Mouse (Mus musculus) cortical plate, adult 2 months (tissue): Measurements from ENCODE around the gene Stox2. TPM values are rescaled to one million over a fixed set of nuclear protein-coding genes. Genes with fewer than 3 reads are reported as not detected.

ENCODE experiments used
- H3K27ac ChIP-seq: fragments of 200-500 bp; 2 replicates; pipeline ENCODE4 v1.5.1; 2012; ENCODE audit warnings: low read length, control low read depth, inconsistent platforms; ENCODE audit not compliant: insufficient read depth
- H3K4me1 ChIP-seq: fragments of 200-500 bp; 2 replicates; pipeline ENCODE4 v1.6.1; 2011; ENCODE audit warnings: low read length; ENCODE audit not compliant: control insufficient read depth, insufficient read depth
- H3K4me3 ChIP-seq: fragments of 200-500 bp; 2 replicates; pipeline ENCODE4 v1.5.1; 2011; ENCODE audit warnings: mild to moderate bottlenecking, low read length, control low read depth; ENCODE audit not compliant: insufficient read depth
- CTCF ChIP-seq: fragments of 200-500 bp; IDR thresholded peaks from 2 replicates; pipeline ENCODE4 v1.5.1; 2011; ENCODE audit warnings: mild to moderate bottlenecking, control low read depth, low read length; ENCODE audit not compliant: insufficient read depth; ENCODE audit errors: extremely low read depth
- POLR2A ChIP-seq: fragments of 200-500 bp; IDR thresholded peaks from 2 replicates; pipeline ENCODE4 v1.6.1; 2011; ENCODE audit warnings: mild to moderate bottlenecking, low read length, control low read depth; ENCODE audit not compliant: insufficient read depth; ENCODE audit errors: extremely low read depth
- polyA plus RNA-seq: library from polyadenylated mRNA; depleted of rRNA; stranded (reverse); fragments of >200 nt; gene quantifications from 2 replicates; pipeline ENCODE4 v1.2.3, GENCODE M21; 2012

Gene Stox2
- polyA plus RNA-seq, 1 experiment: 21.5 TPM

DNA sequence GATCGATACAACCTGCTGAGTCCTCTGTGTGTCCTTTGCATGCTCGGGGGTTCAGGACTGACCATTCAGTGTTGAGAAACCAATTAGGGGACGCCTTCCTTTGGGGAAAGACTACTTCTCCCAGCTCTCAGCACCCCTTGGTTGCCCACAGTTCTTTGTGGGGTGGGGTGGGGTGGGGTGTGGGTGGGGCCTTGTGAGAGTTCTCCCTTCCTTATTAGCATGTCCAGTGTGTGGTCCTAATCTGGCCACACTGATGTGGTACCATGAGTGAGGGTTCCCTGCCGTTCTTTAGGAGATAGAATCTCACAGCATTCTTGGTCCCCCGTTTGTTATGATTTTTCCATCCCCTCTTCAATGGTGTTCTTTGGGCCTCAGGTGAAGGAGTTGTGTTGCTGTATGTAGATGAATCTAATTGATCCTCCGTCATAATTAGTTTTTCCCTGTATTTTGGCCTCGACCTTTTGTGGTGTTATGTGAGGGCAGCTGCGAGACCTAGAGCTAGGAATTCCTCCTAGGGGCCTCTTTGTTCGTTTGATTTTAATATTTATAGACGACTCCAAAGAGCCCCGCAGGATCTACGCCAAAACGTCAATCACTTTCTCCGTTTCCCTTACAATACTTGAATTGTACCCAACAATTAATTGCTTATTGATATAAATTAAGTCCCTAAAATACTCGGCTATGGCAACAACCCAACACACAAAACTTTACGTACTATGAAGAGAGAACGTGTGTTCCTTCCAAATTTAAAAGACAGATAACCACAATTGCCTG is 182.9 kb downstream of the Stox2 start:
- Histone ChIP-seq H3K4me1 (peaks cover 4% of the 10 kb centered on the region), H3K4me3 (no peak overlapping the region), H3K27ac (no peak overlapping the region)
- TF ChIP-seq CTCF (no peak), POLR2A (no peak)

DNA sequence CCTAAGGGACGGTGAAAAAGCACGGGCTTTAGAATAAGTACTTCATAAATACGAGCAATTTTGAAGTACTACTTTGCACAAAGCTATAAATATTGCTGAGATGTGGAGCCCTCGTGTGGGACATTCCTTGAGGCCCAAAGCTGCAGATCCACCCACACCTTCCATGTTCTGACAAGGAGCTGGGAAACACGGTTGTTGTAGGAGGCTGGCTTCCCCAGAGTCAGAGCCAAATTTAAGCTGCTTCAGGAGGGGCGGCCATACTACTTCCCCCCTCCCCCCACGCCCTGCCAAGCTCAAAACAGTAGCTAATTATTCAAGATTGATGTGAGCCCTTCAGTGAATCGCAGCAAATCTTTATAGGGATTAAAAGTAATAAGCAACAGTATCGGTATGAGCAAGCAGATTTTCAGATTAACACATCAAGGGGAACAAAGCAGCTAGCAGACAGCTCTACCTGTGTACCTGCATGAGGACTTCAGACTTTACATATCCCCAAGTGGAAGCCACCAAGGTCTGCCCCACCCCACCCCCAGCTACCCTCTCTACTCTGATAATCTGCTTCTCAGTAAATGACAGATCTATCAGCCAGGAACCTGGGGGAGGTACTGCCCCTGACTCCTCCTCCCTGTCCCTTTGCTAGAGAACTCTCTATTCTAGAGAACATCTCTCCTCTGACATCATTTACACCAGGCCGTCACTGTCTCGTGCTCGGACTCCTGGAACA is 185.2 kb downstream of the Stox2 start:
- TF ChIP-seq POLR2A (no peak), CTCF (no peak)
- H3K4me3 ChIP-seq: no peak overlapping the region
- peaks cover 6% of the 10 kb centered on the region for H3K4me1 ChIP-seq
- H3K27ac ChIP-seq: no peak overlapping the region

DNA sequence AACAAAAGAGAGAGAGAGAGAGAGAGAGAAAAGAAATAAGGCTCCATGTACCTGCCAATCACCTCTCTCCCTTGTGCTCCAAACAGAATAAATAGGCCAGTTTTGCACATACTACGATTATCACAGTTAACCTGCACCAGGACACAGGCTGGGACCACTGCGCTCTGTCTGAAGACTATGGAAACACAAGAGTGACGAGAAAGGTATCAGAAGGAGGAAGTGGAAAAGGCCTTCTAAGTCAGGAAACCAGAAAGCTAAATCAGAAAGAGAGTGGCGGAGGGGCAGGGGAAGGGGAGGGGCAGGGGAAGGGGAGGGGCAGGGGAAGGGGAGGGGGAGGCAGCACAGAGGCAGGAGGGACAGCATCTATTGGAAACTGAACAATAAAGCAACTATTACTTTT is 195.3 kb downstream of the Stox2 start:
- no peak for TF ChIP-seq POLR2A
- no peak for TF ChIP-seq CTCF

DNA sequence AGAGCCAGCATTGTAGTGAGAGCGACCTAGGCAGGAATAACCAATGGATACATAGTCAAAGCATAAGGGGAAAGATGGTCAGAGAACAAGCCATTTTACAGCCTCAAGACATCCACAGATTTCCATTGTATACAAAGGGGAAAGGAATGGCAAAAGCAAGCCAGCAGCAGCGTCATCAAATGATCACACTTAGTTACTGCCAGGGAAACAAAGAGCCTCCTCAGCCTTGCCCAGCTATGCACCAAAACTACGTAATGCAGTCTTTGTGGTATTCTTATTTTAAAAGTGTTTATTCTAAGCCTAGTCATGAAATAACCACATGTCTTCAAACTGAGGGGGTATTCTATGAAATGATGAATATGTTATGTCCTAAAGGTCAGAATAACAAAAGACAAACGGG is 201.0 kb downstream of the Stox2 start:
- Histone ChIP-seq H3K4me3 (no peak overlapping the region), H3K27ac (peak overlapping the region; percentile 49; the same call in 1 of the 2 replicates), H3K4me1 (peaks cover 13% of the 10 kb centered on the region)
- no peak for TF ChIP-seq POLR2A
- TF ChIP-seq CTCF: no peak

More for the DNA sequence above, 195.3 kb downstream of the Stox2 start:
- H3K4me1 ChIP-seq: no peaks in the 10 kb centered on the region
- no peak overlapping the region for H3K27ac ChIP-seq
- H3K4me3 ChIP-seq: no peak overlapping the region

- Histone ChIP-seq H3K27ac (peak overlapping the region; percentile 4; the same call in 1 of the 2 replicates), H3K4me3 (no peak overlapping the region), H3K4me1 (peaks cover 14% of the 10 kb centered on the region)
- TF ChIP-seq POLR2A: no peak
Observed at GRCm38 (mm10) chr8:47244202-47244601, 202.0 kb downstream of the Stox2 start.

- H3K4me3 ChIP-seq: no peak overlapping the region; the same call in 1 of the 2 replicates
- TF ChIP-seq CTCF (no peak), POLR2A (no peak)
- H3K4me1 ChIP-seq: peaks cover 14% of the 10 kb centered on the region
- H3K27ac ChIP-seq: peak overlapping the region; percentile 4; the same call in 1 of the 2 replicates
Observed at GRCm38 (mm10) chr8:47243631-47244030, 202.5 kb downstream of the Stox2 start.

GRCm38 (mm10) chr8:47243016-47243630 is 203.0 kb downstream of the Stox2 start:
- H3K4me3 ChIP-seq: peak overlapping the region; percentile 12
- TF ChIP-seq CTCF: no peak
- no peak for TF ChIP-seq POLR2A
- H3K27ac ChIP-seq: peak overlapping the region; percentile 4; the same call in 1 of the 2 replicates
- peaks cover 14% of the 10 kb centered on the region for H3K4me1 ChIP-seq

DNA sequence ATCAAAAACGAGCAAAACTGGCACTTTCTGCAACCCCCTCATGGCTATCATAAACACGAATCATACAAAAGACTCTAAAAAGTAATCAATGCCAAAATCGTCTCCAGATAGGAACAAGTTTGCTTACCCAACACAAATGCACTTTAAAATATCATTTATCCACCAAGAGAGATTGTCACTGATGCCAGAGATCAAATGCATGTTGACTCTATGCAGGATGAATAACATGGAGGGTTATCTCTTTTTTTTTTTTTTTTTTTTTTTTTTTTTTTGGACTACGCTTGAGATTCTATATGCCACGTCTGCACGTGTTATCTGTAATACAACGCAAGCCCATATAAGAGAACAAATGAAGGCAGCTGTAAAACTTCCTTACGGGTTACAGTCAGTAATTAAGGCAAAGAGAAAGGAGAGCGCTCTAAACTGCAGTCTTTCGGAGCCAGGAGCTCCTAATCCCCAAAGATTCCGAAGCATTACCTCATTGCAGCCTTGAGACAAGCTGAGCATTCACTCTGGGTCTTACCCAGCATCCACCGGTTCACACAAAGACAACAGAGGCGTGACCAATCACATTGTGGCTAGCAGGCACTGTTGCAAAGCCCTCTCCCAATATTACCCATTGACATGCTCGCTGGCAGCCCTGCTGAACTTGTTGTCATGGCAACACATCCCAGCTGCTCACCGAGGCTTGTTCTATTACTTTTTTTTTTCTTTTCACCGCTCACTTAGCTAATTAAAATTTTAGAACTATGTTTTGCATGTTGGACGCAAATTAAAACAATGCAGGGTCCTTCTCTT is 203.8 kb downstream of the Stox2 start:
- H3K4me3 ChIP-seq: peak overlapping the region; percentile 12
- TF ChIP-seq CTCF: no peak
- 0 out of 2 replicates have a peak, but pooled peaks have one; percentile 42 for TF ChIP-seq POLR2A
- H3K27ac ChIP-seq: 0 out of 2 replicates have a peak overlapping the region, but pooled peaks have one; percentile 85
- H3K4me1 ChIP-seq: peaks cover 14% of the 10 kb centered on the region
